Mouse (Mus musculus): ENCODE data around the gene Gosr1.
"Not testable (repeated sequence)": the region's sequence is repeated elsewhere in the genome, so short reads cannot be mapped to it uniquely, and the experiment has no call there.

The Gosr1 gene

DNA sequence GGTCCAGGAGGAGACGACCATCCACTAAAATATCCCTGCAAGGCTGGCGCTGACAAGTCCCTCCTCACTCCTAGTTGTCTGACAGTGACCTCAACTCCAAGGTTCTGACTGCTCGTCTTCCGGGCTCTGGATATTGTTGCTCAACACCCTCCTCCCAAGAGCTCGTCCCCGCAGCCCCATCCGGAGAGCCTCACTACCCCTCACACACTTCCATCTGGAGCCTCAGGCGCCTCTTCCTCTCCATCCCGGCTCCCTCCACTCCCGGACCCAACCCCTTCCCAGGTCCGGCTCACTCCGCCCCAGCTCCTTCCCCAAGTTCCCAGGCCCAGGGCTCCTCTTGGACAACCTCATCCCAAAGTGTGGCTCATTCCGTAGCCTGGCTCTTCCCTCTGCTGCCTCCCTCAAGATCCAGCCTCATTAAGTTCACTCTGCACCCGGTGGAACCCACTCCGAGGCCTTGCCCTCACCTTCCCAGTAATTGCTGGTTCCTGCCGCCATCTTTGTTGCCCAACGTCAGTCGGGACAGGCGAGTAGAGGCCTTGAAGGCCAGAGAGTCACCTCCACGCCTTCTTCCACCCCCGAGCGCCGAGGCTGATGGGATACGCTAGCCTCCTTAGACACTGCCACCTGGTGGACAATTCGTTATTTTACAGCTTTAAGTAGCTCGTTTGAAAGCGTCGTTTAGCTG is at the start of gene Gosr1:
Gosr1 (minus strand) TSS at position 527 of the 688 bp plus-strand sequence.
- peak; percentile 92 for DNase-seq

DNA sequence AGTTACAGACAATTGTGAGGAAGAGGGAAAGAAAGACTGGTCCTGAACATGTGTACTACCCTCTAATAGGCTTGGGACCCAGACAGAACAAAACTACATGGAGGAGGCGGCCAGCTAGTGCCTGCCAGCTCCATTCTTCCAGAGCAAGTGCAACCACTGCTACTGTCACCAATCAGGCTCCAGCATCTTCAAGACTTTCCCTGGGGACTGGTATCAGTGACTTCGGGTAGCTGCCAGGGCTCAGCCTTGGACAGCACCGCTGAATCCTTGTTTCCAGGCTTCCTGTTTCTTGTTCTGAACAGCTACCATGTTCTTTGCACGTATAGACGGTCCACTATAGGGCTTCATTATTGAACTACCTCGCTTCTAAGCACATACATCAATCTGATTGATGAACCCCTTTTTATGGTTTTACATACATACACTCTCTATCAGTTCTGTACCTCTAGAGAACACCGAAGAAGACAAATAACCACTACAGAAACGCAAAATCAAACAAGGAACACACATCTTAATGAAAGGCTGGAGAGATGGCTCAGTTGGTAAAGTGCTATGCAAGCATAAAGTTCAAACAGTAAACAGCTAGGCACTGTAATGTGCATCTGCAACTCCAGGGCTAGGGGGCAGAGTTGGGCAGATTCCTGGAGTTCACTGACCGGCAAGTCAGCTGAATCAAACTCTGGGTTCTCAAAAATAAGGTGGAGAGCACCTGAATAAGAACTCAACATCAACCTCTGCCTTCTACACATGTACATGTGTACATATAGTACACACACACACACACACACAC is 47.5 kb upstream of the Gosr1 start:
- no peak for DNase-seq

DNA sequence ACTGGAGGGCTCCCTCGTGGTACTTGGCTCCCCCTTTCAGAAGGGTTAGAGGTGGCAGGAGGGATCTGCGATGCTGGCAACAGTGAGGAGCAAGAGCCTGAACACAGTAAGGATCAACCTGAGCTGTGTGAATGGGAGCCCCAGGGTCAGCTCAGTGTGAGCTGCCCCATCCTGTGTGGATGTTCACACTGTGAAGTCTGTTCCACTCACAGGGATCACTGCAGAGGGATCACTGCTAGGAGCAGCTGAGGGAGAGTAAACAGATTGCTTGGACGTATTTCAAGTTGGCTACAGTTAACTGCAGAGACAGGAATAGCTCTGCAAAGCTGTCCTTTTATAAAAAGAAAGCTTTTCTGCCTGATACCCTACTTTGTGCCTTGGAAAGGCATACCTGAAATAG is 46.1 kb upstream of the Gosr1 start:
- DNase-seq: no peak

DNA sequence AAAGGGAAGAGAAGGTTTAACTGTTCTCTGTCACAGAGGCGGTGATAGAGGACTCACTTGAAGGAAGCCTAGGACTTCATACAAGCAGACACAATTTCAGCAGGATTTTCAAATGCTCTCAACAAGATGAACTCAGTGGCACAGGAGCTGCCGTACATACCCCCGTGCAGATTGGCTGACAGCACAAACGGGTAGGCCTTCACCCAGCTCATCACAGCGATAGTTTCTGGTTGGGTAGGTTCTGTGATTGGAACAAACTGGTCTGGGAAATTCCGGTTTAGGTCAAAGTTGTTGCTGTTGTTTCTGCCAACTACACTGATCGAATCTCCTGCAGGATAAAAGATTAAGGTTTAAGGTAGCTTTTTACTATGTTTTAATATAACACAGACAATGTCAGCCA is 45.2 kb upstream of the Gosr1 start:
- DNase-seq: no peak

DNA sequence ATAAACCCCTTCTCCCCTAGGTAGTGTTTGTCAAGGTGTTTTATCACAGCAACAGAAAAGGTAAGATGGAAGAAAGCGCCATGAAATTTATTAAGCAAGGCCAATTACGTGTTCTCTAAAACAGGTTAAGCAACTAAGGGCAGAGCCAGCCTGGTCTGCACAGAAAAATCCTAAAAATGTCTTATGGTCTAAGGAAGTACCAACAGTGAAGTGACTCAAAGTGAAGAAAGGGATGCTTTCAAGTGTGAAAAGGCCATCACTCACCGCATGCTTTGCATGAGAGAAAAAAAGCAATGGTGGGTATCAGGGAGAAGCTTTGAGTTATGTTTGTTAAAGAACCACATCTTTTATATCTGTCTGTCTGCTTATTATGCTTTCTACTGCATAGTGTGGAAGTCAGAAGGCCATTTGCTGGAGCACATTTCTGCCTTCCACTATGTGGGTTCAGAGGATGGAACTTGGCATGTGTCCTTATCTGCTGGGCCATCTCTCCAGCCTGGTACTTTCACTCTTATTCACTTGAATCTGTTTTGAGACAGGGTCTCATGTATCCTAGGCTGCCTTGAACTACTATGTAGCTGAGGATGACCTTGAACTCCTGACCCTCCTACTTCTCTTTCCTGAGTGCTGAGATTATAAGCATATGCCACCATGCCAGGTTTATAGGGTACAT is 43.8 kb upstream of the Gosr1 start:
- DNase-seq: no peak

DNA sequence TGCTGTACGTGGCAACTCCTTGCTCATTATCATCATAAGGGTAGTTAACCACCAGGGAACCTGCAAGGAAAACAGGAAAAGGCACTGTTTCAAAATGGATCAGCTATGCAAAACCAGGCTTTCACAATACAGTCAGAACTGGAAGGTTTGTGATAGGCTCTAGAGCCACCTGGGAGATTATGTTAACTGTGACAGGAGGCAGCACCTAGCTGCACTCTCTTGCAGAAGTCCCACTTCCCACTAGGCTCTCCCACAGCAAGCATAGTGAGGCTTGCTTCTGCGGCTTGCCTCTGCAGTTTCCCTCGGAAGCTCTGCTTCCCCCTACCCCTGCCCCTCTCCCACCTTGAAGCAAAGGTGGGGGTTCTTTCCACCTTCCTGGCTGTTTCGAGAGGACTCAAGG is 42.6 kb upstream of the Gosr1 start:
- no peak for DNase-seq

DNA sequence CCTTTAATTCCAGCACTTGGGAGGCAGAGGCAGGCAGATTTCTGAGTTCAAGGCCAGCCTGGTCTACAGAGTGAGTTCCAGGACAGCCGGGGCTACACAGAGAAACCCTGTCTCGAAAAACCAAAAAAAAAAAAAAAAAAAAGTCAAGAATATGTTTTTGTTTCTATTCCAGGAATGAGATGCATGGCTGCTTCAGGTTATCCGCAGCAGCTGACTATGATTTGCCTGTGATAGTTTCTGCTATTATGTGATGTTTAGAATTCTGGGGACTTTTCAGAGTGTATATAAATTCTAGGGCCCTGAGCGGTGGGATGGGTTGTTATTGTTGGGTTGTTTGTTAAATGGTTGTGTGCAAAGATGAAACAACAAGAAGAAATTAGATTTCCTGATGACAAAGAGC is 41.7 kb upstream of the Gosr1 start:
- DNase-seq: not testable (repeated sequence)

DNA sequence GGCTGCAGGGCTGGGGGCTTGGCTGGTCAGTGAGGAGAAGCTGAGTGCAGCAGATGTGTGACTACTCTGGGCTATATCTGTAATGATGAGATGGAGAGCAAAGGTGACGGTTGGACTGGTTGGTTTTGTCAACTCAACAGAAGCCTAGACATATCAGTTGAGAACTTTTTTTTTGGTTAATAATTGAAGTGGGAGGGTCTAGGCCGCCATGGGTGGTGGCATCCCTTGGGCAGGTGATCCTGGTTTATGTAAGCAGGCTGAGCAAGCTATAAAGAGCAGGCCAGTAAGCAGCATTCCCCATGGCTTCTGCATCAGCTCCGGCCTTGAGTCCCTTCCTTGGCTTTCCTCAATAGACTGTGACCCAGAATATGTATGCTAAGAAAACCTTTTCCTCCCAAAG is 39.9 kb upstream of the Gosr1 start:
- no peak for DNase-seq

DNA sequence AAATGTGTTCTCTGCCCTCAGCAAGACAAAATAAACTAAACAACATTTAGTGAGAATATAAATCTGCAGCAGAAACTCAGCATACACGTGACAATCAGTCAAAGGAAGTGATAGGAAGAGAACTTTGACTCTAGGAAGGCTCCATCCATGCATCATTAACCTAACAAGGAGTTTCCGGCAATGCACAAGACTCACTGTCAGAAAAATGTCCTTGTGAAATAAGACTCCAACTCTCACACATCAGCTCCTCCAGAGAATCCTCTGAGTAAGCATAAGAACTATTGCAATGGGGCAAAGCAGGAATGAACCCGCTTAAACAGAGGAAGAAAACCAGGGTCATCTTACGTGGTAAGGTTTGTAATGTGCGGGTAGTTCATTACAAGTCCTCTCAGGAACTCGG is 33.9 kb upstream of the Gosr1 start:
- DNase-seq: no peak

DNA sequence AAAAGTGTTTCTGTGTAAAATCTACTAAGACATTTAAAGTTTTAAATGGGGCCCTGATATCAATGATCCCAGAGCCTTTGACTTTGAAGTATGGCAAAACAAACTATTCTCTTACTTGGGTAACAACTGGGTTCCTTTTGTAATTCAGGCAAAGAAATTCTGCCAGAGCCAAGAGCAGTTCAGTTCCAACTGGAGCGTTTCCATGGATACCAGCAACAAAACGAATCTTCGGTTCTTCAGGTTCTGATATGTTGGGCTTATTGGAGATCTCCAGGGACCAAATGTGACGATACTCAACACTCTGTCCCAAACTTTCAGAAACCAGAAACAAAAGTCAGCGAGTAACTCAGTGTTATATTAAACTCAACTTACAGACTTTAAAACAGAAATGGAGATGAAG is 31.9 kb upstream of the Gosr1 start:
- DNase-seq: no peak

DNA sequence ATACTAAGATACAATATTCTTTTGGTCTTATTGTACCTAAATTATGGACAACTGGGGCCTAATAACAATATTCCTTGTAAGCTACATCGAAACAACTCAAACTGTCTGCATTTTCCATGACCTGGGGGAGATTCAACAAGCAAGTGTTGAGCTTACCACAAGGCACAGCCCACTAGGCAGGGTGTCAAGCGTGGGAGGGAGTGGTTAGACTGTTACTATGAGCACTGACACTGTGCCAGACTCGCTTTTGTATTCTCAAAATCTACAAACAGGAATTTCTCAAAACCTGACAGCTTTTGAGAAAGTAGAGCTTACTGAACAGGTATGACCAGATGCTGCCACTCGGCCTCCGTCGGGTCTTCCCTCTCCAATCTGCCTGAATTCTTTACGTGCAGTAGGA is 28.0 kb upstream of the Gosr1 start:
- no peak for DNase-seq

DNA sequence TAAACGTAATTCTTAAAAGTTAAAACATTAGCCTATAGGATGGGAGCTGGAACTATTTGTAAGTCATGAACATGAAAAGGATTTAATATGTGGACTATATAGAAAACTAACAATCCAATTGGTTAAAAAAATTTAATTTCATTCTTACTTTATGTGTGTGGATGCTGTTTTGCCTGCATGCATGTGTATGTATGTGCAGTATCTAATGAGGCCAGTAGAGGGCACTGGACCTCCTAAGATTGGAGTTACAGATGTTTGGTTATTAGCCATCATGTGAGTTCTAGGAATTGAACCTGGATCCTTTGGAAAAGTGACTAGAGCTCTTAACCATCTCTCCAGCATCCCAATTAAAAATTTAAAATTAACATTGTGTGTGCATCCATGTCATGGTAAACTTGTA is 25.9 kb upstream of the Gosr1 start:
- peak; percentile 49 for DNase-seq

DNA sequence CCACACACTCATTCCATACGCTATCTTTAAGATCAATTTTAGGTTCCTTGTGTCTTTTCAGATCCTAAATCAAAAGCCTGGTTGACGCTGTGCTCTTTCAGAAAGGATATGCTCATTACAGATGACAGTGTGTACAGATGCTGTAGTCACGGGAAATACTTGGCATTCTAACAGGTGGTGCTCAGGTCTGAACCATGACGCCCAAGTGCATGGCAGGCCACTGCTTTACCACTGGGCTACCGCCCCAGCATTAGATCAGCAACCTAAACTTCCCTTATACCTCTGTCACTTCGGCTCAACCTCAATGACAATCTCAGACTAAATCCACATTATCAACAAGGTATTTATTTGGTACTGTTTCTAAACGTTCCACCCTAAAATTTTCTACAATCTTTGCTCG is 12.2 kb upstream of the Gosr1 start:
- DNase-seq: no peak

DNA sequence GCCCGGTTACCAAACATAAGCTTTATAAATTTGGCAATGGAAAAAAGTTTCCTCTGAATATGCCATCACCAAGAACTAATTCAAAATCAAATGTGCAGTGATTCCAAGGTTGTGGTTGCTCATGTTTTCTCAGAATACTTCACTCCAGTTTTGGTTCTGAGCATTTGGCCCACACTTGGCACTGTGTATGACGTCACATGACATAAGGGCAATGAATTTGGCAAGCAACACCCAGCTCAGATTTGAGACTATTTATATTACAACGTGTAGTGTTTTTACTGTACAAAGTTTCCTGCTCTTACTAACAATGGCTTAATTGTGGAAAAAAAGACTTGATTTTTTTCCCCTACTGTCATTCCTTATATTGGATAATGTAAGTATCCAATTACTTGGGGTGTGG is 10.4 kb upstream of the Gosr1 start:
- no peak for DNase-seq

DNA sequence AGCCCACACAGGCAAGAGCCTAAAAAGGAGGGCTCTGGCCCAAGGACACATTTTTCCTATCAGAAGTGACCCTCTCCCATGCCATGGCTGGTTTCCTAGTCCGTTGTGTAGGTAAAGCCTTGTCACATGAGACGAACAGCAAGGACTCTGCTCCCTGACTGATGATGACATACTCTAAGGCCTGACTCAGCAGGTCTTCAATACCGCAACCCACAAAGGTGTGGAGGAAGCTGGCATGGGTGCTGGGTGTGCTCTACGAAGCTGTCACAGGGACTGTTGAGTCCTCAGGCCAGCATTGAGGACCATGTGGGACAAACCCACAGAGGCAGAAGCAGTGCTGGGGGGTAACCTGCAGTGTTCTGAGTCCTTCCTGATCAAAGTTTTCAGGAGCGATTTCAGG is 7.2 kb upstream of the Gosr1 start:
- no peak for DNase-seq

DNA sequence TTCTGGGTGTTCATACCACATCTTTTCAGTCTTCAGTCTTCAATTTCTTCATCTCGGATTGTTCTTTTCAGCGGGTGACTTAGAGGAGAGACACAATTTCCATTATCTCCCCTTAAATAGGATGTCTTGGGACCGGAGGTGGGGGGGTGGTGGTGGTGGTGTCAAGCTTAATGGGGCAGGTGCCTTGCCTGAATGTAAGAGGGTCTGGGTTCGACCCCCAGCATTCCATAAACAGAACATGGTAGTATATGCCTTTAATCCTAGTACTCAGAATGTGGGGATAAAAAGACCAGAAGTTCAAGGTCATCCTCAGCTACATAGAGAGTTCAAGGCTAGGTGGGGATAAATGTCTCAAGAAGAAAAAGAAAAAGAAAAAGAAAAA is 353 bp upstream of the Gosr1 start:
- no peak for DNase-seq

DNA sequence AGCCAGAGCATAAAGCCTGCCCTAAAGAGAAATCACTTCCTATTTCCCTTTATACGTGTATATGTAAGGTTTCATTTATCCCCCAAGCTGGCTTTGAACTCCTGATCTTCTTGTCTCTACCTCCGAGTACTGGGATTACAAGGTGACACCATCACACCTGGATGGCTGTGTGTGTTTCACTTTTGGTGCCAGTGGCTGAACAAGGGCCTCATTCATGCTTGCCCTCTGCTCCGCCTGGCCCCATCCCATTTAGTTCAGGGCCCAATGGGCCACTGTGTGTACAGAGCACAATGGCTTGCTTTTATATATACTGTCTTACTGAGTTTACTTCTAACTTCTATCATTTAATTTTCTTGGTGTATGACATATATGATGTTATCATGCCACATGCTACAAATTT is 11.1 kb downstream of the Gosr1 start:
- DNase-seq: no peak

DNA sequence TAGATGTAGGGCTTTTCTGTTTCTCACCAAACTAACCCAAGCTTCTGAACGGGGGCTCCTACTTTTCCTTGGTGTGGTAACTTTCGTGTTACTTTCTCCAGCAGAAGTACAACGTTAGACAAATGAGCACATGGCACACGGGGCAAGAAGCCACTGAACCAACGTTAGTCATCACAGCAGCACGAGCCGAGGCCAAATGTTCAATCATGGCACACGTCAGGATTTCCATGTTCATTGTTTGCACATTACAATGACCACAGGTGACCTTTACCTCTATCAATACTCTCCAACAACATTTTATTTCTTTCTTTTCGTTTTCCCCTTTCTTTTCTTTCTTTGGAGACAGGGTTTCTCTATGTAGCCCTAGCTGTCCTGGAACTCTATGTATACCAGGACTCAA is 14.6 kb downstream of the Gosr1 start:
- DNase-seq: no peak

DNA sequence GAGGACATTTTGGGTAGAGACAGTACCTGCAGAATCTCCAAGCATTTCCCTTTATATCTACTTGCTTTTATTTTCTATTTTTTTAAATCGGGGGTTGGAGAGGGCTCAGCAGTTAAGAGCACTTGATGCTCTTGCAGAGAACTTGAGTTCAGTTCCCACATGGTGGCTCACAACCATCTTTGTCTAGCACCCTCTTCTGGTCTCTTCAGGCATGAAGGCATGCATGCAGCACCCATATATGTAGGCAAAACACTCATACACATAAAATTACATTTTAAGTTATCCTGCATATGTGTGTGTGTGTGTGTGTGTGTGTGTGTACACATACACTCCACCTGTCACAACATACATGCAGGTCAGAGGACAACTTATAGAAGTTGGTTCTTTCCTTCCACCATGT is 17.5 kb downstream of the Gosr1 start:
- no peak for DNase-seq

DNA sequence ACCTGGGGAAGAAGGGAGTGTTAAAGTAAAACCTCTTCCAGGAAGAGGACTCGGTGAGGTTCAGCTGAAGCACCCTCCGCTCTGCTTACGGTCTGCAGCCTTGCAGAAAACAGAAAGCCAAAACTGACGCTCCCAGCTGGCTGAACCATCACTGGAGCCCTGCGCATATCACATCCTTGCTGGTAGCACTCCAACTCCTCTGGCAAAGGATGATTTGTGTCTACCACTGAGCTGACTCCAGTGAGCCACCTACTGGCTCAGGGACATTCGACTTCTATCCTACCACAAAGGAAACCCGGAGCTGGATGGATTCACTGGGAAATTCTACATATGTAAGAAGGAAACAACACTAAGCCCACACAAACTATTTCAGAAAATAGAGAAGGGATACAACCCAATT is 18.8 kb downstream of the Gosr1 start:
- no peak for DNase-seq

DNA sequence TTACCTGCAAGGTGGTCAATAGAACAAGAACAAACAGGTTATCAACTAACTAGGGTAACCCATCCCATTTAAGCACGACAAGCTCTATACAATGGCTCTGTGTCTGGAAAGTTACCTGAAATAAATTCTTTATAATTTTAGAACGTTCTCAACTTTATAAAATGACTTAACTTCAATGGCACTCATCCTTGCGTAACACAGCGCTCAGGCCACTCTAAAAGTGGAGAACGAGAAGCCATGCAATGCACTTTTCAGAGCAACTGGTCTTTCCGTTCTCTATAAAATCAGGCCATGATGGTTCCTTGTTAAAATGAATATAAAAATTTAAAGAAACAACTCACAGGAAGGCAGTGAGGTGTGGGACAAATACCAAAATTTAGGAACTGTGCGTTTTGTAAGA is 20.9 kb downstream of the Gosr1 start:
- no peak for DNase-seq

DNA sequence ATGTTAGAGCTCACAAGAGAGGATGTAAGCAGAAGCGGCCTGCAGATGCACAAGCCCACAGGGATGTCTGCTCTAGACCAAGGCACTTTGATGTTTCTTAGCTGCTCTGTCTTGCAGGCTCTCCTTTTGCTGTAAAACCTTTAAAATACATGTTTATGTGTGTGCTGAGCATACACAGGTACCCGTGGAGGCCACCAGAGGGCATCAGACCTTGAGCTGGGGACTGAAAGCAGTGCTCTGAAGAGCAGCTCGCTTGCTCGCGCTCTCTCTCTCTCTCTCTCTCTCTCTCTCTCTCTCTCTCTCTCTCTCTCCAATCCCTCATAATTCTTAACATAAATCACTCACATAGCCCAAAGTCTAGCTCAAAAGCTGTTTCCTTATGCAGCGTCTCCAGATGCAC is 24.3 kb downstream of the Gosr1 start:
- DNase-seq: peak; percentile 51

DNA sequence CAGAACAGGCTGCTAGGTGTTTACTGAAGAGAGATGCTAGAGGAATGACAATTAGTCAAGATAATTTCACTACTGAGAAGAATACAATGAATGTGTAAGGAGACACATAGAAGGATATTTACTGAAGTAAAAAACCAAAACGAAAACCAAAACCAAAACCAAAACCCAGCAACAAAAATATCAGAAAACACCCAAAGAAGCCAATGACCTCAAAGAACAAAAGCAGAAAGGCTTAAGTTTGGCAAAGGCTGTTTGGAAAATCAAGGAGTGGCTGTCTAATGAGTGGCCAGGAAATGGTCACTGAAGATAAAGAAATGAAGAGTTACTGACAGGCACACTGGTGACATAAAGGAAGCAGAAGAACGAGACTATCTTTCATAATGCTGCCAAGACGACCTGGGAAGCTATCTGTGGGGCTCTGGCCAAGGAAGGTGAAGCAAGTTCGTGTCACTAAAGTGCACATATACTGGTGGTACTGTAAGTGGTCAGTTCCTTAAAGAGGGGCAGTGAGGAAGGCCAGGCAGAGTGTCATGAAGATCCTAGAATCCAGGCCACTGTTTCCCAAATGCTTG is 27.5 kb downstream of the Gosr1 start:
- no peak for DNase-seq

DNA sequence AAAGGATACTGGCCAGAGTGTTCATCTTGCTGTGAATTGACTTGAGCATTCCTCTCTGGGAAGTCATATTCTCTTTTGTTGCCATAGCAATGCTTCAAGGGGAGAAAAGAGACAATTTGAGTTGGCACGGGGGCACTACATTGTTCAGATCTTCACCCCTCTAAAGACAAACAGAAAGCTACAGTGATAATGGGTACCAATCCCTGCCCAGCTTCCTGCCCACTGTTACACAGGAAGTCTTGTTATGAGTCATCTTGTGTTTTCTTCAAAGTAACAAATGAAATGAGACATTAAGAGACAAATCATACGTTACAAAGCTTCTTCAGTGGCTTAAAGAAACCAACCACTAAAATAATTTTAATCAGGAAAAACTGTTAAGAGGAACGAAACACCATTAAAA is 28.8 kb downstream of the Gosr1 start:
- peak; percentile 22 for DNase-seq
